Mouse (Mus musculus): ENCODE measurements around the gene Galnt9. TPM values are rescaled to one million over a fixed set of nuclear protein-coding genes. Genes with fewer than 3 reads are reported as not detected.

The Galnt9 gene
- total RNA-seq, 1 experiment: 0.40 TPM

DNA sequence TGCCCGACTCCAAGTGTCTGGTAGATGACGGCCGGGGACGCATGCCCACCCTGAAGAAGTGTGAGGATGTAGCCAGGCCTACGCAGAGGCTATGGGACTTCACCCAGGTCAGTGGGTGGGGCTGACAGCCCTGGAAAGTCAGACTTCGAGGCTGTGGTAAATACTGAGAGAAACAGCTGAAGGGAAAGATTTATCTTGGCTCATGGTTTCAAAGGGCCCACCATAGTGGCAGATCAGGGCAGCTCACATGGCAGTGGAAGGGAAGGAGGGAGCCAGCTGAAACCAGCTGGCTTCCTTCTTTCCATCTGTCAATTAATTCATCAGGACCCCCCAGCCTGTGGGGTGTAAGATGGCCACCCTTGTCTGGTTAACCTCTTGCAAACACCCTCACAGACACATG, 75.1 kb downstream of the Galnt9 start:
- no peak for DNase-seq (ENCODE audit: low read depth, low spot score)
- TF ChIP-seq CHD2 (IDR thresholded peaks at IDR 0.05; ENCODE audit: low read depth, low read length) (no peak), HCFC1 (IDR thresholded peaks at IDR 0.05; ENCODE audit: borderline replicate concordance, insufficient read depth, low read length) (no peak)
- H3K4me3 ChIP-seq (ENCODE audit: insufficient read depth in 1 of 2, low read depth in 1 of 2, low read length in 2 of 2, poor library complexity in 1 of 2, severe bottlenecking in 1 of 2): no peak overlapping the region
- in situ Hi-C loops (cut with MboI; ENCODE audit: low sequenced_read_pairs in 2 of 2, unreplicated experiment in 2 of 2): loop anchor here in 1 of 2 experiments (10.0 kb wide), 1 partner anchor 124 kb away; no protein-coding TSS in a partner anchor
- H3K9me3 ChIP-seq (ENCODE audit: control insufficient read depth, insufficient read depth, low read depth, low read length): no peaks in the 10 kb centered on the region
- H3K4me1 ChIP-seq (ENCODE audit: control insufficient read depth in 2 of 2, insufficient read depth in 2 of 2, low read length in 2 of 2, poor library complexity in 1 of 2): no peaks in the 10 kb centered on the region
- H3K27ac ChIP-seq (ENCODE audit: insufficient read depth, low read depth, low read length, poor library complexity, severe bottlenecking): no peak overlapping the region
- H3K36me3 ChIP-seq (ENCODE audit: control insufficient read depth, insufficient read depth, low read length, poor library complexity, severe bottlenecking): no peaks in the 10 kb centered on the region
- no peak overlapping the region for H3K9ac ChIP-seq (ENCODE audit: insufficient read depth, low read depth, low read length, poor library complexity, severe bottlenecking)

DNA sequence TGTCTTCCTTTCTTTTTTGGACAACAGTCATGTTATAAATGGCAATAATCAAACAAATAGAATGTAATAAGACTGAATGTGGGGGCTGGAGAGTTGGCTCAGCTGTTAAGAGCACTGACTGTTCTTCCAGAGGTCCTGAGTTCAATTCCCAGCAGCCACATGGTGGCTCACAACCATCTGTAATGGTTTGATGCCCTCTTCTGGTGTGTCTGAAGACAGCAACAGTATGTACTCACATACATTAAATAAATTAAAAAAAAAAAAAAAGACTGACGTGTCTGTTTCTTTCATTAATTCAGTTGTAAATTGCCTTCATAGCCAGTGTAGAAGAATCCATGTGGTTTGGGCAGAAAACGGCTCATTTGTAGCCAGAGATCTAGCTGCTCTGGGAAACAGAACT, 80.2 kb downstream of the Galnt9 start:
- Histone ChIP-seq H3K27ac (ENCODE audit: insufficient read depth, low read depth, low read length, poor library complexity, severe bottlenecking) (no peak overlapping the region), H3K9ac (ENCODE audit: insufficient read depth, low read depth, low read length, poor library complexity, severe bottlenecking) (no peak overlapping the region), H3K4me1 (ENCODE audit: control insufficient read depth in 2 of 2, insufficient read depth in 2 of 2, low read length in 2 of 2, poor library complexity in 1 of 2) (peaks cover 0 to 2% of the 10 kb centered on the region in 2 experiments; a peak in 2 of 4 replicates), H3K4me3 (ENCODE audit: insufficient read depth in 1 of 2, low read depth in 1 of 2, low read length in 2 of 2, poor library complexity in 1 of 2, severe bottlenecking in 1 of 2) (no peak overlapping the region), H3K9me3 (ENCODE audit: control insufficient read depth, insufficient read depth, low read depth, low read length) (no peaks in the 10 kb centered on the region), H3K36me3 (ENCODE audit: control insufficient read depth, insufficient read depth, low read length, poor library complexity, severe bottlenecking) (no peaks in the 10 kb centered on the region)
- in situ Hi-C loops (cut with MboI; ENCODE audit: low sequenced_read_pairs in 2 of 2, unreplicated experiment in 2 of 2): no loop called here
- DNase-seq (ENCODE audit: low read depth, low spot score): no peak
- TF ChIP-seq CHD2 (IDR thresholded peaks at IDR 0.05; ENCODE audit: low read depth, low read length): no peak

DNA sequence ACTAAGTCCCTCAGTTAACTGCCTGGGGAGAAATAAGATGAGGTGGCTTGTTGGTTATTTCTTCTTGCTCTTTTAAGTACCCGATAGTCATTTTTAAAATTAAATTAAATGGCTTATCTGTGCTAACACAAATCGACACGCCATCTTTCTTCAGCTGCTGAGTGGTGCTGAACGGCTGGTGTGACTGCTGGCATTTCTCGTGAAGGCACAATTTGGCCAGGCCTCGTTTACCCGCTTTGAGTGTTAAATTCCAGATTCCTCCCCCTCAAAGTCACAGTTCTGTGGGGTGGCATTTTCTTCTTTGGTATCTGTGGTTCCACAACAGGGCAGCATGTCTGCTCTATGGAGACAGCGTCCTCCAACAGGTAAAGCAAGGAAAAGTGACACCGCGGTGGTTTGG, 83.2 kb downstream of the Galnt9 start:
- Histone ChIP-seq H3K9ac (ENCODE audit: insufficient read depth, low read depth, low read length, poor library complexity, severe bottlenecking) (no peak overlapping the region), H3K4me1 (ENCODE audit: control insufficient read depth in 2 of 2, insufficient read depth in 2 of 2, low read length in 2 of 2, poor library complexity in 1 of 2) (peaks cover 0 to 2% of the 10 kb centered on the region in 2 experiments; a peak in 2 of 4 replicates), H3K9me3 (ENCODE audit: control insufficient read depth, insufficient read depth, low read depth, low read length) (no peaks in the 10 kb centered on the region), H3K36me3 (ENCODE audit: control insufficient read depth, insufficient read depth, low read length, poor library complexity, severe bottlenecking) (no peaks in the 10 kb centered on the region), H3K4me3 (ENCODE audit: insufficient read depth in 1 of 2, low read depth in 1 of 2, low read length in 2 of 2, poor library complexity in 1 of 2, severe bottlenecking in 1 of 2) (no peak overlapping the region), H3K27ac (ENCODE audit: insufficient read depth, low read depth, low read length, poor library complexity, severe bottlenecking) (no peak overlapping the region)
- in situ Hi-C loops (cut with MboI; ENCODE audit: low sequenced_read_pairs in 2 of 2, unreplicated experiment in 2 of 2): no loop called here
- TF ChIP-seq CHD2 (IDR thresholded peaks at IDR 0.05; ENCODE audit: low read depth, low read length): no peak
- TF ChIP-seq ZNF384 (IDR thresholded peaks at IDR 0.05; ENCODE audit: low read depth, low read length): no peak
- TF ChIP-seq MAFK (IDR thresholded peaks at IDR 0.05; ENCODE audit: insufficient read depth, low read depth, low read length): no peak
- TF ChIP-seq HCFC1 (IDR thresholded peaks at IDR 0.05; ENCODE audit: borderline replicate concordance, insufficient read depth, low read length): no peak
- no peak for TF ChIP-seq ZC3H11A (IDR thresholded peaks at IDR 0.05; ENCODE audit: borderline replicate concordance, low read depth, low read length)
- DNase-seq (ENCODE audit: low read depth, low spot score): no peak

DNA sequence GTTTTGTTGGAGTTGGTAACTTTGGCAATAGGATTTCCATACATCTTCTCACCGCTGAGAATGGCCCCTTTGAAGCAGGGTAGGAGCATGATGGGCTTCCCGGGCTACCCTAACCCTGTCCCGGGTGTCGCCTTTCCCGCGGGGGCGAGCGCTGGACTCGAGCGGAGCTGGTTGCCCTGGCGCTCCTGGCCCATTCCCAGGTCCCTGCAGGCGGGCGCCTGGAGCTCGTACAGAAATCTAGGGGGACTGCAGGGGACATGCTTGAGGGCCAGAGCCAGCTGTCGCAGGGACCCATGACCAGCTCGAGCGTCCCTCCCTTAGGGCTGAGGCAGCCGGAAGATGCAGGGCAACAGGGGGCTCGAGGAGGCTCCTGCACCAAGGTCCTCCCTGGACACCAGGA, 84.0 kb downstream of the Galnt9 start:
- Histone ChIP-seq H3K4me1 (ENCODE audit: control insufficient read depth in 2 of 2, insufficient read depth in 2 of 2, low read length in 2 of 2, poor library complexity in 1 of 2) (peaks cover 0 to 2% of the 10 kb centered on the region in 2 experiments; a peak in 2 of 4 replicates), H3K27ac (ENCODE audit: insufficient read depth, low read depth, low read length, poor library complexity, severe bottlenecking) (no peak overlapping the region), H3K9me3 (ENCODE audit: control insufficient read depth, insufficient read depth, low read depth, low read length) (no peaks in the 10 kb centered on the region), H3K4me3 (ENCODE audit: insufficient read depth in 1 of 2, low read depth in 1 of 2, low read length in 2 of 2, poor library complexity in 1 of 2, severe bottlenecking in 1 of 2) (peak overlapping the region; percentile 1 to 29; a peak in 3 of 4 replicates), H3K9ac (ENCODE audit: insufficient read depth, low read depth, low read length, poor library complexity, severe bottlenecking) (no peak overlapping the region; the same call in 1 of the 2 replicates), H3K36me3 (ENCODE audit: control insufficient read depth, insufficient read depth, low read length, poor library complexity, severe bottlenecking) (no peaks in the 10 kb centered on the region)
- DNase-seq (ENCODE audit: low read depth, low spot score): no peak
- in situ Hi-C loops (cut with MboI; ENCODE audit: low sequenced_read_pairs in 2 of 2, unreplicated experiment in 2 of 2): no loop called here
- TF ChIP-seq MAFK (IDR thresholded peaks at IDR 0.05; ENCODE audit: insufficient read depth, low read depth, low read length) (no peak), ZNF384 (IDR thresholded peaks at IDR 0.05; ENCODE audit: low read depth, low read length) (no peak), HCFC1 (IDR thresholded peaks at IDR 0.05; ENCODE audit: borderline replicate concordance, insufficient read depth, low read length) (no peak), CHD2 (IDR thresholded peaks at IDR 0.05; ENCODE audit: low read depth, low read length) (no peak), ZC3H11A (IDR thresholded peaks at IDR 0.05; ENCODE audit: borderline replicate concordance, low read depth, low read length) (no peak)

DNA sequence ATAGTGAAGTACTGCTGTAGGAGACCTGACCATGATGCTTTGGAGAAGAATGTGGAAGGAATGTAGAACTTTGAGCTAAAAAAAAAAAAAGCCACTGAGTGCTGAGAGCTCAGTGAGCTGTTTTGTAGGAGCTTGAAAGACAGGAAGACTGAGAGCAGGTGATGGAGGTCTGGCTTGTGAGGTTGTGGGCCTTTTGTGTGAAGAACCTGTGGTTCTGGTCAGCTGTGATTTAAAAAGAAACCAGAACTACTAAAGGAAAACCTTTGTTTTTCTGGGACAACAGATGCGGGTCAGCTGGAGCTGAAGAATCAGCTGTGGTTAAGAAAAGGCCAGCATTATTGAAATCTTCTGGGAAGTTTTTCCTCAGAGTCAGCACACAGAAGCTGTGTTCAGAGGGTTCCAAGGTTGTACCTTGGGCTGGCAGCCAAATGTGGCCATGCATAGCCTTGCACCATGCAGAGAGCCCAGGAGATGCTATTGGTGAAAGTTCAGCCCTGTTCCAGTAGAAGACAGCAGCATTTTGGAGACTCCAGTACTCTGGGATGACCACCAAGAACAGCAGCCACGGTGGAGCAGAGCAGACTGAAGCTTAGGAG, 85.5 kb downstream of the Galnt9 start:
- in situ Hi-C loops (cut with MboI; ENCODE audit: low sequenced_read_pairs in 2 of 2, unreplicated experiment in 2 of 2): loop anchor here (5.0 to 10.0 kb wide), 2 partner anchors 132 to 275 kb away; no protein-coding TSS in a partner anchor
- DNase-seq (ENCODE audit: low read depth, low spot score): no peak
- Histone ChIP-seq H3K9ac (ENCODE audit: insufficient read depth, low read depth, low read length, poor library complexity, severe bottlenecking) (no peak overlapping the region), H3K36me3 (ENCODE audit: control insufficient read depth, insufficient read depth, low read length, poor library complexity, severe bottlenecking) (no peaks in the 10 kb centered on the region), H3K9me3 (ENCODE audit: control insufficient read depth, insufficient read depth, low read depth, low read length) (no peaks in the 10 kb centered on the region), H3K4me1 (ENCODE audit: control insufficient read depth in 2 of 2, insufficient read depth in 2 of 2, low read length in 2 of 2, poor library complexity in 1 of 2) (peaks cover 0 to 2% of the 10 kb centered on the region in 2 experiments; a peak in 2 of 4 replicates), H3K4me3 (ENCODE audit: insufficient read depth in 1 of 2, low read depth in 1 of 2, low read length in 2 of 2, poor library complexity in 1 of 2, severe bottlenecking in 1 of 2) (no peak overlapping the region), H3K27ac (ENCODE audit: insufficient read depth, low read depth, low read length, poor library complexity, severe bottlenecking) (no peak overlapping the region)
- TF ChIP-seq CHD2 (IDR thresholded peaks at IDR 0.05; ENCODE audit: low read depth, low read length) (no peak), HCFC1 (IDR thresholded peaks at IDR 0.05; ENCODE audit: borderline replicate concordance, insufficient read depth, low read length) (no peak), ZNF384 (IDR thresholded peaks at IDR 0.05; ENCODE audit: low read depth, low read length) (no peak), ZC3H11A (IDR thresholded peaks at IDR 0.05; ENCODE audit: borderline replicate concordance, low read depth, low read length) (no peak), MAFK (IDR thresholded peaks at IDR 0.05; ENCODE audit: insufficient read depth, low read depth, low read length) (no peak)
